Mouse (Mus musculus): ENCODE results near the gene Idh3a. TPM values are rescaled to one million over a fixed set of nuclear protein-coding genes. Genes with fewer than 3 reads are reported as not detected.

The Idh3a gene
- 376 and 418 TPM in 2 replicates for polyA plus RNA-seq (2015; fragmentation: Nextera tagmentation; extraction: Ambion mirVana)

DNA sequence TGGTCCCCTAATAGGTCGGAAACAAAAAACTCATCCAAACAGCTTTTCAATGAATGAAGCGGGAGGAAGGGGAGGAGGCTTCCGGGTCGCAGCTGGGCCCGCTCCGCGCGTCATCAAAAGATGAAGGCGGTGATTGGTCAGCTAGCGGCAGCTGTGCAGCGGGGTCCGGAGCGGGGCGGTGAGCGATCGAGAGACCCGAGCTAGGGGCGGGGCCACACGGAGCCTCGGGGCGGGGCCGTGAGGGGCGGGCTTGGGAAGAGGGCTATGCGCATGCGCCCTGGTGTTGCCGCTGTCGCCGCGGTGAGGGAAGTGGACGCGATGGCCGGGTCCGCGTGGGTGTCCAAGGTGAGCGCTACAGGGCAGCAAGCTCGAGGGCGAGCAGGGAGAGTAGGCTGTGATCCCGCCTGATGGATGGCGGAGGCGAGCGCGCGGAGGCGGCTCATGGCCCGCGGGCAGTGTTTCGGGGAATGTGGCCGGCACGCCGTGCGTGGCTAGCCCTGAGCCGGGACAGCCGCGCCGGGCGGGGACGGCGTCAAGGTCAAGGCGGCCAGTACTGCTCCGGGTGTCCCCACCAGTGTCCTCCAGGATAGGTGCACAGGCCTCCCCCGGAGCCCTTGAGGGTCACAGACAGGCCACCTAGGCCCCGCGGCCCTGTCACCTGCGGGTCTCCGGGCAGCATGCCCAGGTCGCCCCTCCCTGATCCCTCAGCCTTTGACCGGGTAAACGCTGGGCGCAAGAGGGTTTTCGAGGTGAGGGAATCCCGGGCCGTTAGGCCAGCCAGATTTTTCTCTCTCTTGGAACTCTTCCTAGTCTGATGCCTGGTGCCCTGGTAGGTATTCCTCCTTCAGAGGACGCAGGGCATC is at the start of gene Idh3a:
Gene Idh3a (plus strand): TSS at position 136 of the 863 bp plus-strand sequence.
- ATAC-seq (ENCODE audit: extremely low read depth, insufficient number of reproducible peaks, low FRiP score, low TSS enrichment) = peak; percentile 99
- Histone ChIP-seq H3K27me3 (replicated peaks) (no peaks in the 10 kb centered on the region), H3K27ac (replicated peaks) (peak within 1 kb of the TSS; percentile 82), H3K4me1 (peaks cover 28% of the 10 kb centered on the region), H3K4me3 (peak within 1 kb of the TSS; percentile 83), H3K9ac (peak within 1 kb of the TSS; percentile 94), H3K9me3 (no peaks in the 10 kb centered on the region), H3K36me3 (peaks cover 26% of the 10 kb centered on the region), H3K4me2 (peak within 1 kb of the TSS; percentile 72)
- WGBS = under 1% methylated on average over 72 of the region's 73 CpGs

DNA sequence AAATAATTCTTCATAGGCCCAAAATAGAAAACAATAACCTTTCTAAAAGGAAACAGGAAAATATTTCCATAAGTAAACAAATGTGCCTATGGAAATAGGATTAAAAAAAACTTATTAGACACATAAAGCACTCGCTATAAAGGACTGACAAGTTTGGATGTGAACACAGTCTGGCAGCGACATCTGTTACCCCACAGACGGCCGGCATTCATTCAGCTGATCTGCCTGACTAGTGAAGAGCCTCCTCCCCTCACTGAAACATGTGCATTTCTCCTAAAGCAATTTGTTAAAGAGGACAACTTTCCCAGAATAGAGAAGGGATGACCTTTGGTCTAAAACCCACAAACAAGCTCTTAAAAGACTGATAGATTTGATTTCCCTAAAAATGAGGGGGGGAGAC is 49.1 kb upstream of the Idh3a start:
- Histone ChIP-seq H3K4me2 (no peak overlapping the region), H3K27me3 (replicated peaks) (peaks cover 6% of the 10 kb centered on the region; the same call in 1 of the 2 replicates), H3K4me1 (0 out of 2 replicates have a peak, but pooled peaks cover 2% of the 10 kb centered on the region), H3K4me3 (no peak overlapping the region), H3K9ac (no peak overlapping the region), H3K9me3 (no peaks in the 10 kb centered on the region), H3K27ac (replicated peaks) (no peak overlapping the region), H3K36me3 (no peaks in the 10 kb centered on the region)
- no peak for ATAC-seq (ENCODE audit: extremely low read depth, insufficient number of reproducible peaks, low FRiP score, low TSS enrichment)
- WGBS = 57% methylated on average over 4 of the region's 4 CpGs

GRCm38 (mm10) chr9:54537480-54537879 is 48.7 kb upstream of the Idh3a start:
- Histone ChIP-seq H3K4me1 (0 out of 2 replicates have a peak, but pooled peaks cover 2% of the 10 kb centered on the region), H3K4me3 (no peak overlapping the region), H3K27ac (replicated peaks) (no peak overlapping the region), H3K36me3 (no peaks in the 10 kb centered on the region), H3K27me3 (replicated peaks) (peaks cover 6% of the 10 kb centered on the region; the same call in 1 of the 2 replicates), H3K4me2 (no peak overlapping the region), H3K9me3 (no peaks in the 10 kb centered on the region), H3K9ac (no peak overlapping the region)
- no peak for ATAC-seq (ENCODE audit: extremely low read depth, insufficient number of reproducible peaks, low FRiP score, low TSS enrichment)
- 80% methylated on average over 3 of the region's 3 CpGs for WGBS

GRCm38 (mm10) chr9:54538244-54538643 is 47.9 kb upstream of the Idh3a start:
- 91% methylated on average over 3 of the region's 3 CpGs for WGBS
- ATAC-seq (ENCODE audit: extremely low read depth, insufficient number of reproducible peaks, low FRiP score, low TSS enrichment) = no peak
- Histone ChIP-seq H3K27me3 (replicated peaks) (peaks cover 6% of the 10 kb centered on the region; the same call in 1 of the 2 replicates), H3K27ac (replicated peaks) (no peak overlapping the region), H3K36me3 (no peaks in the 10 kb centered on the region), H3K9ac (no peak overlapping the region), H3K4me1 (0 out of 2 replicates have a peak, but pooled peaks cover 2% of the 10 kb centered on the region), H3K4me3 (no peak overlapping the region), H3K9me3 (no peaks in the 10 kb centered on the region), H3K4me2 (no peak overlapping the region)

DNA sequence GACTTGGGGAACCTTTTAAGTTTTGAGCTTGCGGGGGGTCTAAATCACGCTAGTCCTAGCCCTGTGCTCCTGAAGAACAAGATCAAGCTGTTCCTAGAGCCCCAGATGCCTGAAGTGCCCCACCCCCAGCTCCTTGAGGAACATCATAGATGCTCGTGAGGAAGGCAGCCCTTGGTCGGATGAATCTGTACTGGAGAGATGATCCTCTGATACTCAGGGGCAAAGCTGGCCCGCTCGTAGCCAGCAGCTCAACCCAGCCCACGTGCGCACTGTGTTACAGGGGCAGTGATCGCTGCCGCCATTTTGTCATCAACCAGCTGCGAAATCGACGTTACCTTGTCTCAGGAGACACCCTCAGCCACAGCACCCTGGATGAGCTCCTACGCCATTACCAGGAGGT is 47.5 kb upstream of the Idh3a start, which contains the start of gene Sh2d7:
Gene Sh2d7 (plus strand): TSS at position 301 of the 400 bp plus-strand sequence.
- Histone ChIP-seq H3K36me3 (no peaks in the 10 kb centered on the region), H3K4me1 (0 out of 2 replicates have a peak, but pooled peaks cover 2% of the 10 kb centered on the region), H3K4me3 (no peak within 1 kb of the TSS), H3K9ac (no peak within 1 kb of the TSS), H3K27me3 (replicated peaks) (peaks cover 6% of the 10 kb centered on the region; the same call in 1 of the 2 replicates), H3K9me3 (no peaks in the 10 kb centered on the region), H3K27ac (replicated peaks) (no peak within 1 kb of the TSS), H3K4me2 (no peak within 1 kb of the TSS)
- no peak for ATAC-seq (ENCODE audit: extremely low read depth, insufficient number of reproducible peaks, low FRiP score, low TSS enrichment)
- 85% methylated on average over 14 of the region's 14 CpGs for WGBS

DNA sequence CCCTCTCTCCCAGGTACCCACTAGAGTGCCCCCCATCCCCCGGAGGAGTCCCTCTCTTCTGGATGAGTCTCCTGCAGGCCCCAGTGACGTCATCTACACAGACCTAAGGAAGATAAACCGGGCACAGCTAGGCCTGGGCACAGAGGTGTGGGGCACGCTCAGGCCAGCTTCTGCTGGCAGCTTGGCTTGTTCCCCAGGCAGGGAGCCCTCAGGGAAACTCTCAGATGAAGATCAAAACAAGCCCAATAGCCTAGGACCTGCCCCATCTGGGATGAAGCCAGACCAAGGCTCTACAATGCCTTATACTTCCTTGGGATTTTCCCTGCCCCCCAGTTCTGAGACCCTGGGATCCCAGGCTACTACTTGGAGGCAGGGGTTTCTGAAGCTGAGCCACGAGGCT is 45.3 kb upstream of the Idh3a start:
- Histone ChIP-seq H3K9ac (no peak overlapping the region), H3K9me3 (no peaks in the 10 kb centered on the region), H3K36me3 (no peaks in the 10 kb centered on the region), H3K4me2 (no peak overlapping the region), H3K27me3 (replicated peaks) (peaks cover 1% of the 10 kb centered on the region; the same call in 1 of the 2 replicates), H3K4me3 (no peak overlapping the region), H3K27ac (replicated peaks) (no peak overlapping the region), H3K4me1 (no peaks in the 10 kb centered on the region)
- 62% methylated on average over 5 of the region's 5 CpGs for WGBS
- no peak for ATAC-seq (ENCODE audit: extremely low read depth, insufficient number of reproducible peaks, low FRiP score, low TSS enrichment)

DNA sequence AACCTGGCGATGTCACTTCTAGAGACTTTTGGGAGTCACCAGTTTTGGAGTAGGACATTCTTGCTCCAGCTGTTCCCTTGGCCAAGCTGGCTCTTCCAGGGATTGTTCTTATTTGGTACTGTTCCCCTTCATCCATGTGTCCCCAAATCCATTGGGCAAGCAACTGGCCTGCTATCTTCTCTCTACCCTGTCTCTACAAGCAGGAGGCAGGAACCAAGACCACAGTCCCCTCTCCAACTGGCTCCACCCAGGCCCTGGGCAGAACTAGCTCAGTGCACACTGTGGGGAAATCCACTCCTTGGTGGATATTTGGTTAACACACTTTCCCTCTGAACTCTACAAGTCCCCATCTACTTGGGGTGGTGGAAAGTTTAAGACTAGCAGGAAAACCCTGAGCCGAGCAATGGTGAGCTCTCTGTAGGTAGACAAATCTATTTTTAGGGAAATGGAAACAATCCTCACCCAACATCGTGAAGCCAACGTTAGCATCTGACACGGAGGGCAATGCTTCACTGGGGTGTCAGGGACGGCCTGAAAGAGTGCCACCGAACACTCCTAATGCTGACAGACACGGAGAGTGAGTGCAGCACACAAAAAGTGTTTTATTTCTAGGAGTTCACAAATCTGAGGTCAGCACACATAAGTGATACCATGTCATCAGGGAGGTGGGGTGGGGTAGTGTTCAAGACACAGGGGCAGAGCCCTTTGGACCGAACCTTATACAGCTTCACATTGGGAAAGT is 41.8 kb upstream of the Idh3a start:
- no peak for ATAC-seq (ENCODE audit: extremely low read depth, insufficient number of reproducible peaks, low FRiP score, low TSS enrichment)
- no peaks in the 10 kb centered on the region for H3K9me3 ChIP-seq
- 69% methylated on average over 9 of the region's 9 CpGs for WGBS
- no peak overlapping the region for H3K4me2 ChIP-seq
- H3K36me3 ChIP-seq = no peaks in the 10 kb centered on the region
- no peaks in the 10 kb centered on the region for H3K27me3 ChIP-seq (replicated peaks)
- no peak overlapping the region for H3K9ac ChIP-seq
- no peak overlapping the region for H3K4me3 ChIP-seq
- H3K27ac ChIP-seq (replicated peaks) = no peak overlapping the region
- H3K4me1 ChIP-seq = no peaks in the 10 kb centered on the region

DNA sequence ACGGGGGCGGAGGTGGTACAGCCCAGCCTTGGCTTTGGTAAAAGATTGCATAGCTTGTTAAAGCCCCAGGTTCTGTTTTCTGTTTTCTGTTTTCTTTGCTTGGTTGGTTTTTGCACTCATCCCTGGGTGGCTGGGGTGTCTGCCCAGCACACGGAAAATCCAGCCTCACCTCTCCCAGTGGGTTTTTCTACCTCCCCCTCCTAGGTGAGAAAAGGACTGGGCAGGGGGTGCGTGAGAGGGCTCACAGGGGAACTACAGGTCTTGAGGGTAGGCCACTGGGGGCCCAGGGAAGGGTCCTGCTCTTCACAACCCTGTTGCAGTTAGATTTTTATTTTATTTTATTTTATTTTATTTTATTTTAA is 41.2 kb upstream of the Idh3a start:
- H3K4me3 ChIP-seq = no peak overlapping the region
- H3K27ac ChIP-seq (replicated peaks) = no peak overlapping the region
- H3K4me2 ChIP-seq = no peak overlapping the region
- no peaks in the 10 kb centered on the region for H3K27me3 ChIP-seq (replicated peaks)
- WGBS = 83% methylated on average over 4 of the region's 4 CpGs
- H3K9me3 ChIP-seq = no peaks in the 10 kb centered on the region
- no peak for ATAC-seq (ENCODE audit: extremely low read depth, insufficient number of reproducible peaks, low FRiP score, low TSS enrichment)
- no peaks in the 10 kb centered on the region for H3K4me1 ChIP-seq
- H3K9ac ChIP-seq = no peak overlapping the region
- no peaks in the 10 kb centered on the region for H3K36me3 ChIP-seq

DNA sequence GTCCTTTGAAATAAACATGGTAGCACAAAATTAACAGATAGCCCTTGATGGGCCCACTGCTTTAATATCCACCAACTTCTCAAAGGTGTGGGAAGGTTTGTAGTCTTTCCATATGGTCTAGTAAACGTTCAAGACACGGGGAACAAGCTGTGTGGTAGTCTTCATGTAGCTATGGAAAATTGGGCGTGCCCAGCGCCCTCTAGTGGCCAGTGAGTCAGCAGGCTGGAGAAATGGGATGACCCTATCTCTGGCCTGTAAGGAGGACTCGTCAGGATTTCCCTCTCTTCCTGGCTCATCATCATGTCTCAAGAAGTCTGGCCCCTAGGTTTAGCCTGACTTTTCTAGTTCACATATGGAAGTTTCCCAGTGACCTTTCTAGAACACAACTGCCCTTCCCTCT is 38.6 kb upstream of the Idh3a start:
- 25% methylated on average over 5 of the region's 5 CpGs for WGBS
- Histone ChIP-seq H3K9ac (no peak overlapping the region), H3K4me2 (no peak overlapping the region), H3K4me3 (no peak overlapping the region), H3K9me3 (no peaks in the 10 kb centered on the region), H3K27ac (replicated peaks) (no peak overlapping the region), H3K4me1 (no peaks in the 10 kb centered on the region), H3K36me3 (no peaks in the 10 kb centered on the region), H3K27me3 (replicated peaks) (no peaks in the 10 kb centered on the region)
- no peak for ATAC-seq (ENCODE audit: extremely low read depth, insufficient number of reproducible peaks, low FRiP score, low TSS enrichment)

GRCm38 (mm10) chr9:54549433-54549832 is 36.7 kb upstream of the Idh3a start:
- H3K27me3 ChIP-seq (replicated peaks) = 0 out of 2 replicates have a peak, but pooled peaks cover 2% of the 10 kb centered on the region
- H3K27ac ChIP-seq (replicated peaks) = no peak overlapping the region
- no peak for ATAC-seq (ENCODE audit: extremely low read depth, insufficient number of reproducible peaks, low FRiP score, low TSS enrichment)
- no peaks in the 10 kb centered on the region for H3K36me3 ChIP-seq
- H3K4me3 ChIP-seq = no peak overlapping the region
- no peak overlapping the region for H3K9ac ChIP-seq
- 79% methylated on average over 6 of the region's 6 CpGs for WGBS
- H3K4me2 ChIP-seq = no peak overlapping the region
- H3K4me1 ChIP-seq = no peaks in the 10 kb centered on the region
- H3K9me3 ChIP-seq = no peaks in the 10 kb centered on the region

GRCm38 (mm10) chr9:54552409-54552808 is 33.7 kb upstream of the Idh3a start:
- Histone ChIP-seq H3K4me1 (no peaks in the 10 kb centered on the region), H3K27ac (replicated peaks) (no peak overlapping the region), H3K4me3 (no peak overlapping the region), H3K36me3 (no peaks in the 10 kb centered on the region), H3K9me3 (no peaks in the 10 kb centered on the region), H3K4me2 (no peak overlapping the region), H3K27me3 (replicated peaks) (0 out of 2 replicates have a peak, but pooled peaks cover 3% of the 10 kb centered on the region), H3K9ac (no peak overlapping the region)
- no peak for ATAC-seq (ENCODE audit: extremely low read depth, insufficient number of reproducible peaks, low FRiP score, low TSS enrichment)
- 17% methylated on average over 5 of the region's 5 CpGs for WGBS

Measured in heart, embryonic 13.5 days (tissue).